ENCODE assay signal across 9 mouse cellular contexts in the genomic region with DNA sequence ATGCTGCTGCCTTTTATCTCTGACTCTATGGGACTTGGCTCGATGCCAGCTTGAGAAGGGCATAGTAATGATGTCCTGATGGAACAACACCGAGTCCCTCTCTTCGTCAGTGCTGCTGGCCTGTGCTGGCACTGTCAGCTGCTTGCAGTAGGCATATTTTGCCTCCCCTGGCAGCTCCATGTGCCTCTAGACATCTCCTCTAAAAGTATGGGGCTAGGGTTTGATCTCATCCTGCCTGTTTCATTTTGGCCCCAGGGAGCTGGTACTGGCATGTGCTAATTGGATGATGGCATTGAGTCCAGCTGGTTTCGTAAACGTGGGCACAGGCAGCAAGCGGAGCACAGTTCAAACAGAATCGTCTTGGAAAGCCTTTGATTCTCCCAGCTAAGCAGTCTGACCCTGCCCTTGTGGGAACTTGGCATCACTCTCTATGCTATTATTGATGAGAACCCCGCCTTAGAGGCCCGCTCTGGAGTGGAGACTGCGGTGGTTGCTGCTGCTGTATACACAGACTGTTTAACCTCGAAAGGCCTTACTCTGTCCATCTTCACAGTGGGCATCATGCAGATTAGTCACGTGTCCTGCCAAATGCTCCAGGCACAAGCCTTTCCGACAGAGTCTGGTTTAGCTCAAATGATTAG.
DNase-seq lines count a peak whose midpoint lies in the region; ATAC-seq lines count a peak whose summit lies in the region.
"Had no signal": no experiment of that assay in that cellular context is flagged by ENCODE, and none has a peak within 500 bp of the region (broad histone marks: within the 10 kb centered on the region; RNA-seq: fewer than 3 reads in every experiment).

No protein-coding gene starts in this region.

- no peak overlapping the region for H3K4me3 ChIP-seq in heart, embryonic 12.5 days
- H3K4me3 ChIP-seq in kidney, embryonic 16.5 days (ENCODE audit: low read length): no peak overlapping the region

- no peak overlapping the region for H3K9ac ChIP-seq in heart, embryonic 12.5 days
- H3K9ac ChIP-seq in kidney, embryonic 16.5 days (replicated peaks; ENCODE audit: low read length): no peak overlapping the region

- 47% methylated on average over 13 of the region's 13 CpGs for WGBS in heart, embryonic 12.5 days
- 69% methylated on average over 13 of the region's 13 CpGs for WGBS in kidney, embryonic 16.5 days

- peaks cover 22% of the 10 kb centered on the region; the same call in 1 of the 2 replicates for H3K4me1 ChIP-seq in heart, embryonic 12.5 days (replicated peaks)
- peaks cover 23% of the 10 kb centered on the region for H3K4me1 ChIP-seq in kidney, embryonic 16.5 days (ENCODE audit: insufficient read depth, low read length)

- H3K27ac ChIP-seq in heart, embryonic 12.5 days (ENCODE audit: poor library complexity, severe bottlenecking): no peak overlapping the region
- H3K27ac ChIP-seq in kidney, embryonic 16.5 days (ENCODE audit: low read length): no peak overlapping the region

- no peak for DNase-seq in heart, postnatal 10 days
- peak; percentile 60 for DNase-seq in adrenal gland, adult 2 months
- peak; percentile 24 to 46 for DNase-seq in cerebellum, postnatal 36 days
- peak; percentile 68 for DNase-seq in left cerebral cortex, postnatal 4 days
- no peak for DNase-seq in lung, postnatal 10 days
- no peak for DNase-seq in urinary bladder, postnatal 25 days (ENCODE audit: low spot score)

- no peak overlapping the region for H3K4me2 ChIP-seq in heart, embryonic 12.5 days
- no peak overlapping the region for H3K4me2 ChIP-seq in kidney, embryonic 16.5 days (replicated peaks; ENCODE audit: low read depth, low read length)

- H3K27me3 ChIP-seq in heart, embryonic 12.5 days (replicated peaks): 0 out of 2 replicates have a peak, but pooled peaks cover 4% of the 10 kb centered on the region
- no peaks in the 10 kb centered on the region for H3K27me3 ChIP-seq in kidney, embryonic 16.5 days (ENCODE audit: insufficient read depth, low read length)
- H3K27me3 ChIP-seq: CH12.LX had no signal

- H3K9me3 ChIP-seq in heart, embryonic 12.5 days (replicated peaks): no peaks in the 10 kb centered on the region
- no peaks in the 10 kb centered on the region for H3K9me3 ChIP-seq in kidney, embryonic 16.5 days (ENCODE audit: low read length)

- intact Hi-C loops in heart, postnatal 10 days (cut with DNase I): no loop called here
- intact Hi-C loops in left cerebral cortex, postnatal 4 days (cut with DNase I): no loop called here

- H3K36me3 ChIP-seq in heart, embryonic 12.5 days: no peaks in the 10 kb centered on the region
- H3K36me3 ChIP-seq in kidney, embryonic 16.5 days (ENCODE audit: insufficient read depth, low read length): no peaks in the 10 kb centered on the region

- 0 out of 2 replicates have a peak, but pooled peaks have one; percentile 42 for ATAC-seq in heart, embryonic 12.5 days (ENCODE audit: insufficient number of reproducible peaks, low FRiP score)
- no peak for ATAC-seq in kidney, embryonic 16.5 days (ENCODE audit: low FRiP score, low TSS enrichment)

Comparison
In these comparisons a context has a peak if more than half of its experiments do, and no peak if none do; other contexts are left out.
1. DNase-seq: peak in adrenal gland, adult 2 months (single experiment), cerebellum, postnatal 36 days (2 of 2) and left cerebral cortex, postnatal 4 days (single experiment); none in heart, postnatal 10 days (0 of 2), lung, postnatal 10 days (single experiment) and urinary bladder, postnatal 25 days (single experiment).